Mouse (Mus musculus) layer of hippocampus, adult 18-20 months (tissue): Measurements from ENCODE around the gene Gm572. TPM values are rescaled to one million over a fixed set of nuclear protein-coding genes. Genes with fewer than 3 reads are reported as not detected.
A peak's percentile ranks its signal among the peaks of the same experiment; 100 is the strongest.

Experiments used
- DNase-seq, 2 experiments: peaks; one replicate each; pipeline ENCODE4 v3.0.0; 2022; ENCODE audit warnings: low spot score in 2 of 2
- total RNA-seq, 2 experiments: library from RNA; stranded (reverse); gene quantifications; 2 replicates each; pipeline ENCODE4 v1.2.3; 2021

The Gm572 gene
- total RNA-seq, 2 experiments from 2014 or later, result not detected

DNA sequence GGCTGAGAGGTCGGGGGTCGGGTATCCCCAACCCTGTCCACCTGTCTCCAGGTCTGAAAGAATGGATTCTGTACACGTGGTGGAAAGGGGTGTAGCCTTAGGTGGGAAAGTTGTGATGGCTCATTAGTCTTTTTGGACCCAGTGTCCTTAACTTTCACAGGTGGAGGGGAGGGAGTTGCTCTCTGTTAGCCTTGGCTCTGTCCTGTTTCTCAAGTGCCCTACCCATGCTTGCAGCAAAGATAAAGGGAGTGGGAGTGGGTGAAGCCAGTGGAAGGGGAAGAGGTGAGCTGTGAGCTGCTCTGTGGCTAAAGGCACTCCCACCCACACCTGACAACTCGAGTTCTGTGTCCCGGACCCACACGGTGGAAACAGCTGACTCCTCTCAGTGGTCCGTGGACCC is 20.2 kb downstream of the Gm572 start:
- no peak for DNase-seq

DNA sequence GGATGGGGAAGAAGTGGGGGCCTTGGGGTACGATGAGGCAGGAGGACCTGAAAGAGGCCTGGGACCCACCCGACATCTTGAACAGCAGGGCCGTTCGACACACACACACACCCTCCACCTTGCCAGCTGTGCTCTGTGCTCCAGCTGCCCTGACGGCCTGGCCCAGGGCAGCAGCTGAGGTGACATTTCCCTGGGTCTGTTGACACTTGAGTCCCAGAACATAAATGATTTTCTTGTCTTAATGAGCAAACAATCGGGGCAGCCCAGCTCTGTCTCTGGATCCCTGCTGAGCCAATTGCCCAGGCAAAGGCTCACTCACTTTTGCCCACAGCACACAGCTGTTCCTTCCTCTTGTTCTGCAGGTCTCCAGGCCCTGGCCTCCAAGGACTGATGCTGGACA is 20.9 kb downstream of the Gm572 start:
- DNase-seq, result no peak

DNA sequence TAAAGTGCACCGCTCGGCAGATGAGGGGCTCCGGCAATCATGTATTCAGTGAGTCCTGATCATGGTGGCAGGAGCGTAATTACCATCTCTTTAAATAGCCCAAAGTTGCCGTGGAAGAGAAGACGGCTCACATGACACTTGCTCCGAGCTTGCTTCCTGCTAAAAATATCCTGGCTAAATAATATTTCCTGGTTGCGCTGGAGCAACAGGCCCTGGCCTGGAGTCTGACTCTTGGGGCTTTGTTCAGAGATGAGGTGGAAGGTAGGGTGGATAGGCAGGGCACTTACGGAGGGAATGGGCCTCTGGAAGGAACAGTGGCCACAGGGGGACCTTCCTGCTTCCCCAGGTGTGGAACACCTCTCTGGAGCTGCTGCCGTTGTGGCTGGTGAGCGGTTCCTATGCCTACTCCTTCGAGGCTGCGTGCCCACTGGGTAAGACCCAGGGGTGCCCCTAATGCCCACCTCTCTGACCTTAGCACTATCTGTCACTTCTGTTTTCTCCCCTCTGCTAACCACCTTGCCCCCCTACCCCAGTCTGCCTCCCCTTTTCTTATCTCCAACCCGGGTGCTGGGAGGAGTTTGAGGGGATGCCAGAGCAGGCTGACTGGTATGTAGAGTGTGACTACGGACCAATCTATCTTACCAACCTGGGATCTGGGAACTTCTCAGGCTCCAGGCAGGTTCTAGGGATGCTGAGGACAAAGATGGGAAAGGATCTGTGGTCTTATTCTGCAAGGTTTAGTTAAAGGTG is 24.1 kb downstream of the Gm572 start:
- DNase-seq, result no peak

DNA sequence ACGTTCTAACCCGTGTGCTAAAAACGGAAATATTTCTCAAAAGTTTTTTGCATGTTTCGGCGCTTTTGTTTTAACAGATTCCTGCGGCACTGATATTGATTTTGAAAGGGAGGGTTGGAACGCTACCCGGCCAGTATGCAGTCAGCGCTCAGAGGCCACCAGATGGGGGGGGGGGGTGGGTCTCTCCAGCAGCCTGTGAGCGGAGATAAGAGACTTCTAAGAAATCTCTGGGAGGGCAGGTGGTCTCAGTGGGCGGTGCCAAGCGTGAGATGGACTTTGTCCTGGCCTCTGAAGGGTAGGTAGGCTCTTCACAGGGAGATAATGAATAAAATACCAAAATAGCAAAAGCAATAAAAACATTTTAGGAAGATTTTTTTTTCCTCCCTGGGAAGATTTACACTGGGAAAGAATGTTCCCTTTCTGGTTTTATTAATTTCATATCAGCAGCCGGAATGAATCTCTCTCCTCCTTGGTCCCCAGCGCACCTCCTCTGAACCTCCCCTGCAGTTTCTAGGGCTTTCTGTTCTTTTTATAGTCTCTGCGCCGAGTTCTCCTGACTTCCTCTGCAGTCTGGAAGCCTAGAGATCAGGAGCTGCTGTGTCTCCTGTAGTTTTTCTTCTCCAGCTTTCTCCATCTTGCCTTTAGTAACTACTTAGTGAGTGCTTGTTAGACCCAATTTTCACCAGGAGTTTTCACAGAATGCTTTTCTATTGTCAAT is 28.3 kb downstream of the Gm572 start:
- no peak for DNase-seq

DNA sequence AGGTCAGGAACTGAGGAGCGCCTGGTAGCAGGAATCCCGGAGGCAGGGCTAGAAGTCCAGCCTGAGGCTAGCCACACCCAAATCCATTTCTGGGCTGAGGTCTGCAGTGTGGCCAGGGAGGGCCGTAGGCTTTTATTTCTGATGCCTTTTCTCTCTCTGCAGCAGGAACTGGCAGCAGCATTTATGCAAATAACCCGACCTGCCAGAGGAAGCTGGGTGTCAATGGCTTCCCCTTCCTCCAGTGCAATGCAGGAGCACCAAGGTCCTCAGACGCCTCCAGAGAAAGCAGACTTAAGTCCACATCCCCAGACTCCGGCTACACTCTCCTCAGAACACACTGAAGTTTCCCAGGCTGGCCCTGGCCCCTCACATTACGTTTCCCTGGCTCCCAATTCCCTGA is 31.9 kb downstream of the Gm572 start:
- DNase-seq, result no peak

DNA sequence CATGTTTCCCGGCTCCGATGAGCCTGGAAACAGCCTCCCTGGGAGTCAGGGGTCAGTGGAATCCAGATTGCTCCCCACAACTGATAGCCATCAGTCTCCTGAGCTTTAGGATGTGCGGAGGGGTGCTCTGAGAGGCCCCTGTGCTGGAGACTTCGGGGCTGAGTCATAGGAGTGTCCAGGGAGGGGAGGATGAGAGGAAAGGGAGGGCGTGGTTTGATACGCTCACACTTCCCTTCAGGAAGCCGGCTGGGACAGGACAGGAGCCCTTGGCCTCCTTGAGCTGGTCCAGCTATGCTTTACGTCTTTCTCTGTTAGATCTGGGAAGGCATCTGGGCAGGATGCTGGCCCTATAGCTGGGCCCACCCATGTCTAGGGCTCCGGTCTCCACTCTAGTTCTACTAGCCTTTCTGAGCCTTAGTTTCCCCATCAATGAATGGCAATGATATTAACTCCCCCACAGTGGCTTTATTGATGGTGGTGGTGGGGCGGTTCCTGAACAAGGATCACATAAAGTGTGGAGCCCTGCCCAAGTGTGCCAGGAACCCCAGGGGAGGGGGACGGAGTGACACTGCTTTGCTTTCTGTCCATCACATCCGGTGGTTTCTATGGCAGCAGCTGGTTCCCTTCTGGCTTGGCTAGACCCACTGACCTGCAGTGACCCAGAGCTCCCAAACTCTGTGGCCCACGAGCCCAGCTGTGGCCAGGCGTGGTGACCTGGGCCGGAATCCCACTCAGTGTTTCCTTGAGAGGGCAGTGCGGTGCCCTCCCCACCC is 33.3 kb downstream of the Gm572 start:
- no peak for DNase-seq

DNA sequence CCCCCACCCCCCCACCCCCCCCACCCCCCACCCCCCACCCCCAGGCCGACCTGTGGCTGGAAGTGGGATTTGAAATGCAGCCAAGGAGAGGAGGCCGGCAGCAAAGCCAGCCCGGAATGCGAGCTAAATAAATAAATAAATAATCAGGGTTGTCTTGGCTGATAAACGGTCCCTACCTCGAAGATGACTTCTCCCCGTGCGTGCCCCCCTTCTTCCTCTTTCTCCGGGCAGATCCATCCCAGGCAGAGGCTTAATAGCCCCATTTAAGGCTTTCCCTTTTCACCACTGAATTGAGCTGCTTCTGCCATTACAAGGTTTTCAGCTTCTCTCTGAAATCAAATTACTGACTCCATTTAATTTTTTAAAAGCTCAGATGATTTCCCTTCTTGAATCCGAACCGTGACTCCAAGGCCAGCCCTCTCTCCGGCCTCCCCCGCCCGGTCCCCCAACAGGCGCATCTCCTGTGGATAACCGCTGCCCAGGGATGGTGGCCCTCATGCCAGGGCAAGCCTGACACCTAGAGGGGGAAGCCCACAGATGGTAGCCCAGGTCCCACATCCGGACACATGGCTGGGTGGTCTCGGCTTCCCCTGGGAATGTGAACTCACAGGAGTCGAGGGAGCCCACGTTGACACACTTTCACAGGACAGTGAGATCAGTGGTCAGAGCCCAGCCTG is 34.0 kb downstream of the Gm572 start:
- no peak for DNase-seq

DNA sequence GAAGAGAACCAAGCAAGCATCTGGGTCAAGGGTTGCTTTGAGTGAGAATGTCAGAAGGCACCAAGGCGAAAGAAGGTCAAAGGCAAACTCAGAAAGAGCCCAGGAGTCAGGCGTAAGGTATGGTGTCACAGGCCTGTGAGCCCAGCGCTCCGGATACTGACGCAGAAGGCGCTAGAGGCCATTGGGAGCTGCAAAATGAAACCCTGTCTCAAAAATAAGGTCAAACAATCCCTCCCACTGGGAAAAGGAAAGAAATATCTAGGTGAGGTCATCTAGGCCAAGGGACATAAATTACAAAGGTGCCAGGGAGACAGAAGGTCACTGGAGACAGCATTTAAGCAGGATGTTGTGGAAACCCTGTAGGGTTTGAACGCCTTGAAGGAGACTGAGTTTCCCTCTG is 35.0 kb downstream of the Gm572 start:
- no peak for DNase-seq

DNA sequence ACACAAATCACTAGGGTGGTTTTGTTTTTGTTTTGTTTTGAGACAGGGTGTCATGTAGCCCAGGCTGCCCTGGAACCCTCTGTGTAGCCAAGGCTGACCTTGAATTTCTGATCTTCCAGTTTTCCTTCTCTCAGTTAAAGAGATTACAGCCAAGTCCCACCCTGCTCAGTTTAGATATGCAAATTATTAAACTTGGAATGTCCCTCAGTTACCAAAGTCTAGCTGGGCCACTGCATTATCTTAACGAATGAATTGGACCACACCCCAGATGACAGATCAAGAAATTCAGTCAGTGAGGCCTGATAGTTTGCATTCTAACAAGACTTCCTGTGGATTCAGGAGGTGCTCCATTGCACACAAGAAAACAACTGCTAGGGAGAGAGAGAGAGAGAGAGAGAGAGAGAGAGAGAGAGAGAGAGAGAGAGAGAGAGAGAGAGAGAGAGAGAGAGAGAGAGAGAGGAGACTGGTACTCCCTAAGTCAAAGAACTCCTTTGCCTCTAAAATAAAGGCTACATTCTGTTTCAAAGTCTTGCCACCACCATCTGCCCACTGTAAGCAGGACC is 37.5 kb downstream of the Gm572 start:
- no peak for DNase-seq

DNA sequence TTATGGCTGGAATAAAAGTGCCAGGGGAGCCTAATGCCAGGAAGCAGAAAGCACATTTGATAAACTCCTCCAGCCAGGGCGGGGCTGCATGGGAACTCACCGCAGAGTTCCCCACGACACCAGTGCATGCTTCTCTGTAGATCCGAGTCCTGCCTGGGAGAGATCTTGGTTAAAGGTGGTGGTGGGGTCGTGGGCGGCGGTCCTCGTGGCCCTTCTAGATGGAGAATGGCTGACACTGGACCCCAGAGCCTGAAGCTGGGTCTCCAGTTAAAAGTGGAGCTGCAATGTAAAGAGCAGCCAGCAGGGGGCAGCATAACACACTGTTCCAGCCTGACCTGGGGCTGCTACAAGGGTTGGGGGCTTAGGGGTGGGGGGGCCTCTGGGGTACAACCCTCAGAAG is 38.3 kb downstream of the Gm572 start:
- DNase-seq, result peak in 1 of 2 experiments; percentile 58

DNA sequence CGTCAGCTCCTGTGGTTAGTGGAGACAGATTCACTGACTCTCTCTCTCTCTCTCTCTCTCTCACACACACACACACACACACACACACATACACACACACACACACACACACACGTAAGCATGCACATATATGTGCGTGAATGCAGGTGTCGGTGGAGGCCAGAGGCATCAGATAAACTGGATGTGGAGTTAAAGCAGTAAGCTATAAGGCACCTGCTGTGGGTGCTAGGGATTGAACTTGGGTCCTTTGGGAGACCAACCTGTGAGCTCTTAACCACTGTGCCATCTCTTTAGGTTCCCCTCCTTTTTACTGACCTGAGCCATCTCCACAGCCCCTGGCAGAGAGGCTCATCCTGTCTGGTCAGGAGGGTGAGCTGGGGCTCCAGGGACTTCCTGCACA is 39.8 kb downstream of the Gm572 start:
- DNase-seq, result no peak

DNA sequence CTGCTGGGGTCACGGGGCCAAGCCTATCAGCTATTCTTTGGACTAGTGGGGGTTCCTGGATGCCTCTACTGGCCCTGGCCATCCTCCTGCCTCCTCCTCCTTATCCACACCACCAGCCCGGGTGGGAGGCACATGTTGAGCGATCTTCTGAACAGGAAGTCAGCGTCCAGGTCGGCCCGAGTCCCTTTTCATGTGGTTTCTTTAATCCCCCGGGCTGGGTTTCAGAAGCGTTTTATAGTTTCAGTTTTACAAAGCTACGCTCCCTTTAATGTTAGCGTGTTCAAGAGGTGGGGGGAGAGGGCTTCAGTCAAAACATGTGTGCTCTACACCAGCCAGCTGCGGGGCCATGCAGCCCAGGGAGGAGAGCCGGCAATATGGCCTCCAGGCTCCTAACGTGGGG is 40.4 kb downstream of the Gm572 start:
- no peak for DNase-seq

DNA sequence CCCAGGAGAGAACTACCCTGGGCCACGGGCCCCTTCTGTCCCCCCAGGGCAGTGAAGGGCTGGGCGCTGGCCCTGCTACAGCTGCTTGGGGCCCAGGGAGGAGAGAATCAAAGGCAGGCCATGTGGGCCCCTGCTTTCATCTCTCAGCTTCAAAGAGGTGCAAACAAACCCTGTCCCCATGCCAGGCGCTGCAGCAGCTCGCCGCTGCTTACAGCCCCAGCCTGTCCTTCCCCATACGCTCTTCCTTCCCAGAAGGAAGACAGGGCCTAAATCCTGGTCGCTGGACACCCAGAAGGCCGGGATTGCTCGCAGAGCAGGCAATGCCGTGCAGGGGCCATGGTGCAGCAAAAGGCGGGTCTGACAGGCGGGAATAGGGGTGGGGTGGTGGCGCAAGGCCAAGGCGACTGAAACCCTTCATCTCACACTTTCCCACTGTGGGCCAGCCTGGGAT is 43.4 kb downstream of the Gm572 start:
- DNase-seq, result no peak

DNA sequence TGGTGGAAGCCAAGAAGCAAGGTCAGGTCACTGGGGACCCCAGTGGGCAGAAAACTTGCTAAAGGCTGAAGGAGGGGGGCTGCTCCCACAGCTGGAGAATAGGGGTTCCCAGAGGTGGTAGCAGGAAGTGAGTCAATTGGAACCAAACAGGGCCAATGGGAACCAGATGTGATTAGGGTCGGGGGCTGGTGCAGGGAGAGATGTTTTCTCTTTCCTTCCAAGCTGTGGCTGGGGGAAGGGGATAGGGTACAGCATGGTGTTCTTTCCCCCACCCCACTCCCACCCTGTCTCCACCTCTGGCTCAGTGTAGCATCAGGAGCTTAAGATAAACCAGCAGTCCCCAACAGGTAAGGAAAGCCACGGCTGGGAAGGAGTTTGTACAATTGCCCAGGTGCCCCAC is 45.0 kb downstream of the Gm572 start:
- DNase-seq, result no peak

DNA sequence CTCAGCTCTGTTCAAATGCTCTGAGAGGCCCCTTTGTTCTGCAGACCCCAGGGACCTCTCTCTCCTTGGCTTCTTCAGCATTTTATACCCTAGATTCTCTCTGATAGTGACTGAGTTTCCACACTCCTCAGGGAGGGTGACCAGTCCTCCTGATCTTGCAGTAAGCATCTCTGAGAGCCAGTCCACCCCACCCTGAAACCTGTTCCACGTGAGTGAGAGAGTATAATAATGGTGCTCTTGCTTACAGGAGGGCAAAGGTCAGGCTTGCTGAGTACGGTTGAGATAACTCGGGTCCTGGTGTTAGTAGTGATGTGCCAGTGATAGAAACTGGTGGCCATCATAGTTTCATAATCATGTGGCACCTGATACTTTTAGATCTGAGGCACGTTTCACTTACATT is 48.1 kb downstream of the Gm572 start:
- DNase-seq, result no peak

DNA sequence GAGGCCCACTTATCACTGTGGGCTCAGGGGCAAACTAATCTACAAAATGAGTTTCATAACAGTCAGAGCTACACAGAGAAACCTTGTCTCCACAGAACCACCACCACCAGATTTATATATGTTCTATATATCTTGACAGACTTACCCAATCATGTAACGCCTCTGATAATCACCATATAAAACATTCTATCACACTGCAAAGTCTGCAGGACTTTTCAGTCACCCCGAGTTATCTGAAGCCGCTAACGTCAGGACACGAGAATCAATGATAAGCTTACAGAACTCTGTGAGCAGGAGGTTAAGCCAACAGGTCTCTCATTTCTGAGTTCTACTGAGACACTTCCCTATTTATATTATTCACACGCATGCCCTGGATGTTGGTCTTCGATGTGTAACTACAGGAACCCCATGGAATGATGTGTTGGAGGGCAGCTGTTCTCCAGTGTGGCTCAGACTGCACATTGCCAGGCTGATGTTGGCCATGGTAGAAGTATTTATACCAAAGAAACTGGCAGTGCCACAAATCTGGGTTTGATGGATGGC is 50.4 kb downstream of the Gm572 start:
- DNase-seq, result no peak

DNA sequence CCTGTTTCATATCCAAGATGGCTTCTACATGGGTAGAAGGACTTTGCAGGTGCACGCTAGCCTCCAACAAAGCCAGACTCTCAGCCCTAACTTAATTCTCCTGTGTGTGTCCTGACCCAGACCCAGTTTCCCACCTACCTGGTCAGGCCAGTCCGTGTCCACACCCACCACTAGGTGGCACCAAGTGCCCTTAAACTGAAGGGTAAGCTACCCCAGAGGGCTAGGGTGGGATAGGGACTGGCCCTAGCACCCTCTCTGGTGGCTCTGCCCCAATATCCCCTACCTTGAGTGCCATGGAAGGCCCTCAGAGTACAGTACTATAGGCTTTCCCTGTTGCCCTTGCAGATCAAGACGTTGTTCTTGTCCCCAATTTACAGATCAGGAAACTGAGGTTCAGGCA is 61.6 kb downstream of the Gm572 start:
- peak in 1 of 2 experiments; percentile 17 for DNase-seq

DNA sequence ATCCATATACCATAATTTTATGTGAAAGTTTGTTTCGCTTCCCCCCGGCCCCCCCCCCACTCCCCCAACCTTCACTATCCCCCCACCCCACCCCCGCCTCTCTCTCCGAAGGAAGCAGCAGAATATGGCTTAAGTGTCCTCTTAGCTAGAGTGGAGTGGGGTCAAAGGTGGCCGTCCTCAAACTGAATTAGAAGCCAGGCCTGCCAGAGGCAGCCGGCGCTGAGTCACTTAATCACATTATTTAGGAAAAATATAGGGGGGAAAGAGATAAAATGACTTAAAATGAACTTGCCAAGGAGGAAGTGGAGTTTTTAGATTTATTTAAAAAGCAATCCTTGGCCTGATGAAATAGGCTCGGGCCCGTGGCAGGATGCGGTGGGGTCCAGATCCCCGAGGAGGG is 65.7 kb downstream of the Gm572 start:
- DNase-seq, result no peak

DNA sequence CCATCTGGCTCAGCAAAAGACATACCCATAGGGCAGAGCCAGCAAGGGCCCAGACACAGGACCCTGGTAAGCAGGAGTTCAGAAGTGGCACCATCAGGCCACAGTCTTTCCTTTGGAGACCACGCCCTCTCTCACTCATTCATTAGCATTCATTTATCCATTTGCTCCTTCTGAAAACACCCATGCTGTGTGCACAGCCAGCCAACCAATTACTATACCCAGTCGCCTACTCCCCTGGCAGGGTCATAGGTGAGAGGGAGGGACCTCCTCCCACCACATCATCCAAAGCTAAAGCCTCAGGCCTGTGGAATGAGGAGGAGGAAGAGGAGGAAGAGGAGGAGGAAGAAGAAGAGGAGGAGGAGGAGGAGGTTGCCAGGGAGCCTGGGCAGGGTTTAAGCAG is 67.3 kb downstream of the Gm572 start:
- no peak for DNase-seq

DNA sequence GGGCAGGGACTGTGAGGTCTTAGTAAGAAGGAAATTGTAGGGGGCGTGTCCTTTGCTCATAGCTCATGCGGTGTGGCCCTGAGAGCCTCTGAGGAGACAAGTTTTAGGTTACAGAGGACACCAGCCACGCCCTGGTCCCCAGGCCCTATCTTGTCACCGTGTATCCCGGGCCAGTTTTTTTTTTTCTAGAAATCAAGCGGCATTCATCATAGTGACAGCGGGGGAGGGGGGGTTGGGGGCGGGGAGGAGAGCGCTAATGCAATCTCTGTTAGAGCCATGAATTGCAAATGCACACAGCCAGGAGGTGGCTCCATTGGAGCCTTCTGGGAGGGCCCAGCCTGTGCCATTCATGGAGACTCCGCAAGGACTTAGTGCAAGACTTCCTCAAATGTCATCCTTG is 68.2 kb downstream of the Gm572 start:
- no peak for DNase-seq

DNA sequence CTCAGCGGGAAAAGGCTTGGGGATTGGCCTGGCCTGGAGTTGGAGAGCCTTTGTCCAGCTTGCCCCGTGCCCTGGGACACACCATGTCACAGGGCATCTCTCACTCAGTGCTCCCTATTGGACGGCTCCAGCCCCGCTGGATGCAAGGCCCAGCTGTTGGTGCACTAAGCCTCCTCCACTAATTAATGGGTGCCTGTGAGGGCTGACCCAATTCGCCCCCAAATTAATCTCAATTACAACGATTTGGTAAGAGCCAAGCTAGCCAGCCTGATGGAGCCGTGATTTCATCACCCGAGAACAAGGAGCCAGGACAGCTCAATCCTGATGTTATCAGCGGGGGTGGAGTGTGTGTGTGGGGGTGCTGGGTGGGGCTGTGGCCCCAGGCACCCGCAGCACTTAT is 69.5 kb downstream of the Gm572 start:
- no peak for DNase-seq
